Mouse (Mus musculus) left cerebral cortex, adult 6 months (tissue): ENCODE measurements around the gene Crls1. TPM values are rescaled to one million over a fixed set of nuclear protein-coding genes. Genes with fewer than 3 reads are reported as not detected.

ENCODE experiments used
- long read RNA-seq, 2 experiments: library from polyadenylated mRNA; unstranded; transcript quantifications; one replicate each; pipeline ENCODE4 v2.0.0; 2019 to 2020
- polyA plus RNA-seq: library from polyadenylated mRNA; unstranded; fragments of <200 nt; fragmentation: Nextera tagmentation; gene quantifications from 2 replicates; pipeline ENCODE4 v1.2.3, GENCODE M21; 2021

Gene Crls1
- 14.2 and 16.8 TPM in 2 replicates for polyA plus RNA-seq
- long read RNA-seq, experiment 1, partial matches to known transcripts, result 1 of 13 reads
- long read RNA-seq, experiment 1, other reads (novel, unspliced or antisense), result 9 of 13 reads
- long read RNA-seq, experiment 2, partial matches to known transcripts, result 0 of 16 reads
- long read RNA-seq, experiment 2, other reads (novel, unspliced or antisense), result 16 of 16 reads

GRCm38 (mm10) chr2:132846407-132847358, at the start of gene Crls1:
Crls1 (plus strand) TSS chr2:132846666.

GRCm38 (mm10) chr2:132815608-132816314, 30.7 kb upstream of the Crls1 start, which contains the start of the genes Trmt6 and Mcm8:
Trmt6 (minus strand) TSS chr2:132816055.
Mcm8 (plus strand) TSS chr2:132816141.

GRCm38 (mm10) chr2:132880844-132881645, 34.6 kb downstream of the Crls1 start, which contains the start of gene Lrrn4:
Lrrn4 (minus strand) TSS chr2:132880891.

Other genes starting within 250 kb of the Crls1 start
- 37.5 and 38.3 TPM in 2 replicates for gene Shld1, start 159.7 kb upstream of the Crls1 start, polyA plus RNA-seq
- 177 and 204 TPM in 2 replicates for gene Chgb, start 65.4 kb upstream of the Crls1 start, polyA plus RNA-seq
- 33.7 TPM in 2 replicates for gene Trmt6, start 30.6 kb upstream of the Crls1 start, polyA plus RNA-seq
- 2.5 and 3.0 TPM in 2 replicates for gene Mcm8, start 30.5 kb upstream of the Crls1 start, polyA plus RNA-seq
- 0.20 and 0.40 TPM in 2 replicates for gene Lrrn4, start 34.2 kb downstream of the Crls1 start, polyA plus RNA-seq
- 0.56 and 0.91 TPM in 2 replicates for gene Fermt1, start 99.2 kb downstream of the Crls1 start, polyA plus RNA-seq